Comparison of ENCODE assay signal across 10 mouse cellular contexts in the genomic region with DNA sequence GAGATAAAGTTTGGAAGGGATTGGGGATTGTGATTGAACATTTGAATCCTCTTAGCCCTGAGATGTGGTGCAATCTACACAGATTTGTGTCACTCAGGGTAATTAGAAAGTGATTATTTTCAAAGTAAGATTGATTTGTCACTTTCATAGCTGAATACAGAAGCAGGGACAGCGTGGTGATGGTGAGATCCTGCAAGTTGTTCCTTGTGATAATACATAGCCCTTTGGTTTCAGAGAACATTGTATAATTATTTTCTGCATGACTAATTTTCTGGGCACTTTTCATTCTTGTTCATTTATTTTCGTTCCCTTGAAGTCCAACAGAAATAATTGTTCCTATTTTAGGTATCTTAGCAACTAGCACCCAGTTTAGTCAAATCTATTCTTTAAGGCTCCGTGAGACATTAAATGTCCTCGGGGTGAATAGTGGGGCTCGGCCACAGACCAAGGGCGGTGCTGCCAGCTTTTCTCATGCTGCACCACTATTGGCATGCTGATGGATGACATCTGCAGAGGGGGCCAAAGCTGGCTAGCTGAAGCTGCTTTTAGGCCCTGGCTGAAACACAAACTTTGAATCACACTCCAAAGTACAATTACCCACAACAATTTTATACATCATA.
DNase-seq lines count a peak whose midpoint lies in the region; ATAC-seq and TF ChIP-seq lines count a peak whose summit lies in the region.
"Had no signal": no experiment of that assay in that cellular context is flagged by ENCODE, and none has a peak within 500 bp of the region (broad histone marks: within the 10 kb centered on the region; RNA-seq: fewer than 3 reads in every experiment).

No protein-coding gene starts in this region.

- H3K4me3 ChIP-seq in forebrain, embryonic 13.5 days: no peak overlapping the region
- no peak overlapping the region for H3K4me3 ChIP-seq in midbrain, embryonic 15.5 days
- H3K4me3 ChIP-seq in liver, postnatal 0 days (ENCODE audit: low read depth, low read length): no peak overlapping the region
- no peak overlapping the region for H3K4me3 ChIP-seq in cerebellum, adult 2 months (replicated peaks; ENCODE audit: insufficient read depth, low read depth, low read length)

- no peak for TF ChIP-seq EP300 in liver, postnatal 0 days (IDR thresholded peaks at IDR 0.05; ENCODE audit: low read depth)

- no peaks in the 10 kb centered on the region for H3K9me3 ChIP-seq in forebrain, embryonic 13.5 days (replicated peaks)
- no peaks in the 10 kb centered on the region for H3K9me3 ChIP-seq in midbrain, embryonic 15.5 days
- no peaks in the 10 kb centered on the region for H3K9me3 ChIP-seq in liver, postnatal 0 days (ENCODE audit: low read length)

- no peaks in the 10 kb centered on the region for H3K27me3 ChIP-seq in forebrain, embryonic 13.5 days
- no peaks in the 10 kb centered on the region for H3K27me3 ChIP-seq in midbrain, embryonic 15.5 days (replicated peaks)
- H3K27me3 ChIP-seq in liver, postnatal 0 days (ENCODE audit: insufficient read depth, low read length): no peaks in the 10 kb centered on the region
- no peaks in the 10 kb centered on the region for H3K27me3 ChIP-seq in cerebellum, adult 2 months (ENCODE audit: control insufficient read depth, insufficient read depth, low read length)

- no peak for TF ChIP-seq POLR2A in cerebellum, adult 2 months (IDR thresholded peaks at IDR 0.05; ENCODE audit: borderline replicate concordance, insufficient read depth, low read length)

- ATAC-seq in forebrain, embryonic 13.5 days: peak; percentile 91
- ATAC-seq in midbrain, embryonic 15.5 days (replicated peaks): 0 out of 2 replicates have a peak, but pooled peaks have one; percentile 40
- no peak for ATAC-seq in liver, postnatal 0 days
- no peak for ATAC-seq in monocyte, adult 5-6 weeks (replicated peaks; ENCODE audit: insufficient number of reproducible peaks, low FRiP score, low TSS enrichment, poor library complexity, severe bottlenecking)
- ATAC-seq: inflammation-experienced regulatory T-cells, adult 6 months had no signal

- peaks cover 31% of the 10 kb centered on the region for H3K4me1 ChIP-seq in forebrain, embryonic 13.5 days
- peaks cover 16% of the 10 kb centered on the region for H3K4me1 ChIP-seq in midbrain, embryonic 15.5 days
- no peaks in the 10 kb centered on the region for H3K4me1 ChIP-seq in liver, postnatal 0 days (ENCODE audit: insufficient read depth)
- H3K4me1 ChIP-seq in cerebellum, adult 2 months (ENCODE audit: control insufficient read depth, insufficient read depth, low read length): no peaks in the 10 kb centered on the region

- no peak overlapping the region for H3K4me2 ChIP-seq in forebrain, embryonic 13.5 days
- H3K4me2 ChIP-seq in midbrain, embryonic 15.5 days: no peak overlapping the region
- no peak overlapping the region for H3K4me2 ChIP-seq in liver, postnatal 0 days (ENCODE audit: low read depth, low read length)

- WGBS in forebrain, embryonic 13.5 days: 9% methylated on average over 6 of the region's 6 CpGs
- 11% methylated on average over 6 of the region's 6 CpGs for WGBS in midbrain, embryonic 15.5 days
- WGBS in liver, postnatal 0 days (ENCODE audit: insufficient replicate concordance): 62% methylated on average over 6 of the region's 6 CpGs
- WGBS in cerebellum, adult 2 months: 26% methylated on average over 6 of the region's 6 CpGs

- H3K9ac ChIP-seq in forebrain, embryonic 13.5 days: no peak overlapping the region
- no peak overlapping the region for H3K9ac ChIP-seq in midbrain, embryonic 15.5 days
- no peak overlapping the region for H3K9ac ChIP-seq in liver, postnatal 0 days (replicated peaks)

- DNase-seq in brain, adult 2 months (ENCODE audit: low read depth, low spot score): peak; percentile 50
- DNase-seq in layer of hippocampus, adult 8-10 months (ENCODE audit: low spot score in 2 of 2): peak; percentile 34 to 52
- no peak for DNase-seq in MN1 (ENCODE audit: low spot score)
- DNase-seq in liver, postnatal 0 days: no peak
- DNase-seq in cerebellum, adult 2 months: no peak
- DNase-seq: adrenal gland, postnatal 14 days had no signal

- peak overlapping the region; percentile 54; the same call in 1 of the 2 replicates for H3K27ac ChIP-seq in forebrain, embryonic 13.5 days
- H3K27ac ChIP-seq in midbrain, embryonic 15.5 days: no peak overlapping the region
- no peak overlapping the region for H3K27ac ChIP-seq in liver, postnatal 0 days (ENCODE audit: low read depth)
- no peak overlapping the region for H3K27ac ChIP-seq in cerebellum, adult 2 months (ENCODE audit: insufficient read depth, low read length)

- no peaks in the 10 kb centered on the region for H3K36me3 ChIP-seq in forebrain, embryonic 13.5 days (ENCODE audit: poor library complexity, severe bottlenecking)
- H3K36me3 ChIP-seq in midbrain, embryonic 15.5 days (replicated peaks): no peaks in the 10 kb centered on the region
- H3K36me3 ChIP-seq in liver, postnatal 0 days (replicated peaks; ENCODE audit: insufficient read depth, low read length): no peaks in the 10 kb centered on the region

- TF ChIP-seq CTCF in liver, postnatal 0 days (IDR thresholded peaks at IDR 0.05; ENCODE audit: low read depth): no peak
- TF ChIP-seq CTCF in cerebellum, adult 2 months (IDR thresholded peaks at IDR 0.05; ENCODE audit: borderline replicate concordance, insufficient read depth, low read depth, low read length): no peak

Comparison
In these comparisons a context has a peak if more than half of its experiments do, and no peak if none do; other contexts are left out.
1. DNase-seq: peak in brain, adult 2 months (single experiment) and layer of hippocampus, adult 8-10 months (2 of 2); none in MN1 (single experiment), liver, postnatal 0 days (single experiment) and cerebellum, adult 2 months (0 of 2).
2. ATAC-seq: peak in forebrain, embryonic 13.5 days (single experiment) and midbrain, embryonic 15.5 days (single experiment); none in liver, postnatal 0 days (single experiment) and monocyte, adult 5-6 weeks (single experiment).